Mouse (Mus musculus): ENCODE results near the gene A930002H24Rik. TPM values are rescaled to one million over a fixed set of nuclear protein-coding genes. Genes with fewer than 3 reads are reported as not detected.

Gene A930002H24Rik
- polyA plus RNA-seq (2017; shearing (Covaris generic)), result not detected

GRCm38 (mm10) chr17:63863647-63864149, at the start of gene A930002H24Rik:
Gene A930002H24Rik (minus strand): TSS chr17:63863791.

GRCm38 (mm10) chr17:63863012-63863630, 470 bp downstream of the A930002H24Rik start, which contains the start of gene Fer:
Gene Fer (plus strand): TSS chr17:63863062.

Other genes starting within 250 kb of the A930002H24Rik start
- 0.46 TPM for gene Fer, start 729 bp downstream of the A930002H24Rik start, polyA plus RNA-seq (2017; shearing (Covaris generic))